Mouse (Mus musculus): ENCODE measurements around the gene Cyp2e1.
"Not testable (repeated sequence)": the region's sequence is repeated elsewhere in the genome, so short reads cannot be mapped to it uniquely, and the experiment has no call there.

The Cyp2e1 gene

GRCm38 (mm10) chr7:140763447-140764020 is at the start of gene Cyp2e1:
TSS of gene Cyp2e1 (plus strand) at chr7:140763739.
- DNase-seq = no peak

DNA sequence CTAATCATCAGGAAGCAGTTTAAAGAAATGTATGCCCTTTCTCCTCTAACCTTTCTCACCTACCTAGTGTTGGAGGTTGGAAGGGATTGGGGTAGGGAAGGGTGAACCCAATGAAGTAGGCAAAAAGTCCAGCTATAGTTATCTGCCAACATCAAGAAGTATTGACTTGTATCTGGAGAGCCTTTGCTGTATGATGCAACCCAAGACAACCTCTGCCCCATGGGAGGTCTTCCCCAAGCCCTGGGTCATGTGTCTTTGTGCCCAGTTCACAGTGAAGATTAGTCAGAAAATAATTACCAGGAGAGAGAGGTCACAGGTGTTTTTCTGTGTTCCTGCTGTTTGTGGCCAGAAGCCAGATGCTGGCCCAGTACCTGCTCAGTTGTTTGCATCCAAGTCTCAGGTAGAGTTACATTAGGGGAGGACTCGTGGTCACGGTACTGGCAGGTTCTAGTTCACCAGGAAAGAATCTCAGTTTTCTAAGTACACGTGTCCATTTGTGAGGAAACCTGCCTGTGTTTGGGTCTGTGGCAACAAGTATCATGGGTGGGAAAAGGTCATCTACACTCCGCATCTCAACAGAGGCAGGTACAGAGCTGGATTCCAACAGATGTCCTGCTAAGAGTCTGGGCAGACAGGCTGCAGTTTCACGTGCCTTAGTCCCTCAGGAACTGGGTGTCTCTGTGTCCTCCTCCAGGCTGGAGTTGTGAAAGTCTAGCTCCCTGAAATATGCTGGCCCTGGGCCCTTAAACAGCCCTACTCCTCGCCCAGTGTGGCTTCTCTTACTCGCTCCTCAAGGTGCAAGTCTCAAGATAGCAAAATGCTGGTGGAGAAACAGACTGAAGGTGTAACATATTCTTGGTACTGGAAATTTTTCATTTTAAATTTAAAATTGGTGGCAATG is 46.1 kb upstream of the Cyp2e1 start:
- DNase-seq = no peak

GRCm38 (mm10) chr7:140721095-140721494 is 42.4 kb upstream of the Cyp2e1 start:
- DNase-seq = no peak

- no peak for DNase-seq
Observed at GRCm38 (mm10) chr7:140725558-140725957, 38.0 kb upstream of the Cyp2e1 start.

- DNase-seq = no peak
Observed at GRCm38 (mm10) chr7:140733162-140733561, 30.4 kb upstream of the Cyp2e1 start.

- DNase-seq = no peak
Observed at GRCm38 (mm10) chr7:140747402-140747801, 16.1 kb upstream of the Cyp2e1 start.

- DNase-seq = no peak
Observed at GRCm38 (mm10) chr7:140748116-140748826, 15.3 kb upstream of the Cyp2e1 start.

DNA sequence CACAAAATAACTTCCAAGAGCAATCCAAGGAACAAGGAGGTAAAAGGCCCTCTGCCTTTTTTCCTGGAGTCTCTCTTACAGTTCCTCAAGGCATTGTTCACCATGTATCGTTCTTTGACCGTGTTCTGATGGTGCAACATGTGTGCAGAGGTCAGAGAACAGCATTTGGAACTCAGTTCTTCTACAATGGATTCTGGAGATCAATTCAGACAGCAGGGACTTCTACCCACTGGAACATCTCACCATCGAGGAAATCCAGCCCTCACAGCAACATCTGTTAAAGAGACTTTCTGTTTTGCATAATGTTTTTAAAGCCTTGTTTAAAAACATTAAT is 14.7 kb upstream of the Cyp2e1 start:
- no peak for DNase-seq

DNA sequence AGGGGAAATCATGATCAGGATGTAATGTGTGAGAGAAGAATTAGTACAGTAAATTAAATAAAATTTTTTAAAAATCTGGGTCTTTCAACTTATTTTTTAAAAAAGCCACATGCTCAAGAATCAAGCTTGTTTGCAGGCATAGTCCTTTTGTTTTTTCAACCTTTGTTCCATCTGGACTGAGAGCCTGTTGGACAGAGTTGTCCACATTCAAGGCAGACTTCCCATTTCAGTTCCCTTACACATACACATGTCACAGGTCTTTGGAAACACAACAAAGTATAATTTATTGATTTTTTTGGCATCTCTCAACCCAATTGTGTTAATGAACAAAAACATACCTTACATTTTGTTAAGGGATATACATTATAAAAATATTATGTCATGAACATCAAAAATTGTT is 9.0 kb upstream of the Cyp2e1 start:
- DNase-seq = no peak

DNA sequence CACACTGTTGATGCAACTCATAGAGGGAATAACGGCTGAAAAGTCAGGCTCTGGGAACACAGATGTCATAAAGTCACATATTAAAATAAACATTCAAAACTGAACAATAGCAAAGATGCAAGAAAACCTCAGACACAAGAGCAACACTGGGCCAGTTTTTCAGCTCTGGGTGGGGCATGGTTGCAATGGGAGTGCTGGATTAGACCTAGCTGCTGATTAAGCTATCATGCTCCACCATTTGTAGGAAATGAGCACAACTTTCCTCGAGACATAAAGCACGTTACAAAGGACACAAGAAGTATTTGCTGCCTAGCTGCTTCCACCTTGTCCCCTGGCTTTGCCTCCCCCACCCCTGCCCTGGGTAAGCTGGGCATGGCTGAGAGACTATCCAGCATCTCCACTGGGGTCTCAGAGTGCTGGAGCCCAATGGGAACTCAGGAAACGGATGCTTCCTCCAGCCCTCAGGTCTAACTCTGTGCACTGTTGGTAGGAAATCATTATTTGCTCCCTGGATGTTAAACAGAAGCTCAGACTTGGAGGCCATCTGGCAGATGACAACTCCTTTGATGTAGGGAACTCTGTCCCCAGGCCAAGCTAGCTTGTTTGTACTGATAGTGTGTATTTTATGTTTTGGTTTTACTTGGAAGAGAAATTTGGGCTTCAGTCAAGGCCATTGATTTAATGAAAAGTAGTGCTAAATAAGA is 7.2 kb upstream of the Cyp2e1 start:
- no peak for DNase-seq

DNA sequence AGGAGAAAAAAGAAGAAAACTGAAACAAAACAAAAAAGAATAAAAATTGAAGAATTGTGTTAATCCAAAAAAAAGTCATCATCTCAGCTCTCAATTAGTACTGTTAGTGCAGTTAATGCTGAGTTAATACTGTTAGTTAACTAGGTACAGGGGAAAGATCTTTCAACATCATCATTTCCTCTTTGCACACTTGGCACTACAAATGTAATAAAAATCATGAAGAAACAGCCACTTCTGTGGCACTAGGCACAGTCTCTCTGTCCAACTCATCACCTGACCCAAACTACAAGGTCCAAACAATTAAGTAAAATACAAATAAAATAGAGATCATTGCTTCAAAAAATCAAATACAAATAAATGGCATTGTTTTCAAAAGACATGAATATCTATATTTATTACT is 2.9 kb upstream of the Cyp2e1 start:
- DNase-seq = no peak

DNA sequence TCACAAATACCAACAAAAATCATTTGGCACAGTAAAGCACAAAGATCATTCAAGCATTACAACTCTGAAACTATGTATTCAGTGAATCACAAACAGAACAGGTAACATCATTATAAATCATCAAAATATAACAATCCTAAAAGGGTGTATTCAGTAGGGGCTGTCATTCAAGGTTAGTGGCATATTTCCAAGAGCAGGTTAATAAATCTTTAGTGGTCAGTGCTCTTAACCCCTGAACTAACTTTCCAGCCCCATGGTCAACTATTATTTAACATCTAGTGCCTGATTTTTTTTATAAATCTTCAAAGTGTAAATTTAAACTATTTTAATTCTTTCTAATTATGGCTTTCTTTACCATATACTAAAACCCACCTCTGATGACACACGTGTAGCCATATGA is 1.9 kb downstream of the Cyp2e1 start:
- not testable (repeated sequence) for DNase-seq

GRCm38 (mm10) chr7:140765888-140766739 is 2.6 kb downstream of the Cyp2e1 start:
- no peak for DNase-seq

DNA sequence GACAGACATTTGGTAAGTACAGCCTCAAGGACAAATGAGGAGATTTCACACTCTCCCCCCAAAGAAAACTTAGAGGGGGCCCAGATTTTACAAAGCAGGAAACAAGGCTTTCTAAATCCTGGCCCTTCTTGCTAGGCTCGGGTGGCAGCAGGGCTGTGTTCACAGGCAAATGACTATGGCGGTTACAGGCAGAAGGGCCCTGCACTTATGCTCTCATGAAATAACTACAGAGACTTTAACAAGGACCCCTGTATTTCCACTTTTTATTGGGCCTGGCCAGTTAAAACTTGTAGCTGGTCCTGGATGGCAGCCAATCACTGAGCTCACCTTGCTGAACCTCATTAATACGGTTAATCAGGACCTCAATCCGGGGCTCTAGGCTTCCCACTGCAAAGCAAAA is 17.0 kb downstream of the Cyp2e1 start:
- no peak for DNase-seq

GRCm38 (mm10) chr7:140787406-140788052 is 24.0 kb downstream of the Cyp2e1 start, which contains the start of gene Syce1:
TSS of gene Syce1 (minus strand) at chr7:140787852.
- no peak for DNase-seq

GRCm38 (mm10) chr7:140788053-140788435 is 24.5 kb downstream of the Cyp2e1 start:
- no peak for DNase-seq

- no peak for DNase-seq
Observed at GRCm38 (mm10) chr7:140793541-140793940, 30.0 kb downstream of the Cyp2e1 start.

DNA sequence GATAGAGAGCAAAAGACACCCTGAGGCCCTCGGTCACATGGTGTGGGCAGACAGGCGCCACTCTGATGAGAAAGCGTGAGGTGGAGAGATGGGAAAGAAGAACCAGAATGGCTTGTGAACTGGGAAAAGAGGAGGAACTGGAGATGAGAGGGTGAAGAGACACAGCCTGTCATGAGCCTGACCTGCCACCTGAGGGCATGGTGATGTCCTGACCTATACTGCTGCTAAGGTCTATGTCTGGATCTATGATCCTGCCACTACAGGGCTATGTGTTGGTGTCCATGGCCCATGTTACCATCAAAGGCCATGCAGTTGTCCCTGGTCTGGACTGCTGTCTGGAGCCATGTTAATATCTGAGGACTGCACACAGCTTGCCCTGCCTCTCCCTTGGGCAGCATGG is 34.1 kb downstream of the Cyp2e1 start:
- no peak for DNase-seq

DNA sequence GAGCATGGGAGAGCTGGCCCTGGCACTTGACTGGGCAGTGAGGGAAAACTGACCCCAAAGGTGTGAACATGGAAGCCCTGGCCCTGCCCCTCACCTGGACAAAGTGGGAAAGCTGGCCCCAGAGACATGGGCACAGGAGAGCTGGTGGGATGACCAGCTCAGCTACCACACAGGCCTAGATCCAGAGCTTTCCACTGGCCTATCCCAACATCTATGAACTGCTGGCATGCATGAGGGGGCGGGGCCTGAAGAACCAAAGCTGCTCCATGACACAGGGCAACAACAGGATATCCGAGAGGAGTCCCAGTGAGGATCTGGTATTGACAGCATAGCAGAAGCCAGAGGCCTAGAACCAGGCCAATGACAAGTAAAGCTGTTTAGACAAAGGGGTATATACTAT is 34.7 kb downstream of the Cyp2e1 start:
- DNase-seq = no peak

- DNase-seq = no peak
Observed at GRCm38 (mm10) chr7:140802629-140803028, 39.1 kb downstream of the Cyp2e1 start.

GRCm38 (mm10) chr7:140805704-140806103 is 42.2 kb downstream of the Cyp2e1 start:
- DNase-seq = peak; percentile 43

- no peak for DNase-seq
Observed at GRCm38 (mm10) chr7:140810496-140810895, 47.0 kb downstream of the Cyp2e1 start.
